Mouse (Mus musculus) liver, embryonic 14.5 days (tissue): ENCODE measurements around the gene Itgb1bp1. TPM values are rescaled to one million over a fixed set of nuclear protein-coding genes. Genes with fewer than 3 reads are reported as not detected.

ENCODE experiments used
- ATAC-seq: fragments of 200-750 bp; cut with Nextera tagmentation; 2 replicates; pipeline ENCODE4 v1.8.0; 2017; ENCODE audit warnings: moderate number of reproducible peaks, mild to moderate bottlenecking, moderate library complexity; ENCODE audit not compliant: insufficient read depth
- DNase-seq, 3 experiments: peaks; one replicate each; pipeline ENCODE4 v3.0.0-alpha.2; 2012 to 2013; ENCODE audit warnings: low read depth in 3 of 3, low spot score in 3 of 3
- H3K27ac ChIP-seq: fragments of 300-500 bp; sonication (generic); 2 replicates; pipeline ENCODE4 v1.5.1; 2014; ENCODE audit warnings: moderate library complexity, mild to moderate bottlenecking, control low read depth, inconsistent platforms
- H3K27me3 ChIP-seq: fragments of 300-500 bp; sonication (generic); 2 replicates; pipeline ENCODE4 v1.6.1; 2014; ENCODE audit warnings: mild to moderate bottlenecking, low read length, moderate library complexity; ENCODE audit not compliant: control insufficient read depth, insufficient read depth
- H3K36me3 ChIP-seq: fragments of 300-500 bp; sonication (generic); replicated peaks from 2 replicates; pipeline ENCODE4 v1.6.1; 2014; ENCODE audit warnings: low read depth; ENCODE audit not compliant: control insufficient read depth, insufficient read depth
- H3K4me1 ChIP-seq, 2 experiments: fragments of 200-500 bp in 1 of 2; fragments of 300-500 bp in 1 of 2; sonication (generic) in 1 of 2; replicated peaks; 2 replicates each; pipeline ENCODE4 v1.6.1; 2012 to 2014; ENCODE audit warnings: antibody characterized with exemption in 1 of 2, inconsistent platforms in 1 of 2, low read length in 1 of 2; ENCODE audit not compliant: control insufficient read depth in 2 of 2, insufficient read depth in 2 of 2
- H3K4me2 ChIP-seq: fragments of 300-500 bp; sonication (generic); 2 replicates; pipeline ENCODE4 v1.6.1; 2014; ENCODE audit warnings: low read depth, mild to moderate bottlenecking, control low read depth, moderate library complexity
- H3K4me3 ChIP-seq, 2 experiments: fragments of 200-500 bp in 1 of 2; fragments of 300-500 bp in 1 of 2; sonication (generic) in 1 of 2; 2 replicates each; pipeline ENCODE4 v1.5.1; 2012 to 2014; ENCODE audit warnings: low read depth in 2 of 2, low read length in 2 of 2, mild to moderate bottlenecking in 2 of 2, control low read depth in 1 of 2, inconsistent platforms in 1 of 2, moderate library complexity in 1 of 2; ENCODE audit not compliant: insufficient read depth in 1 of 2
- H3K9ac ChIP-seq: fragments of 300-500 bp; sonication (generic); replicated peaks from 2 replicates; pipeline ENCODE4 v1.6.1; 2014; ENCODE audit warnings: mild to moderate bottlenecking, control low read depth, moderate library complexity
- H3K9me3 ChIP-seq: fragments of 300-500 bp; sonication (generic); 2 replicates; pipeline ENCODE4 v1.6.1; 2016; ENCODE audit warnings: low read length, mixed read lengths; ENCODE audit not compliant: control insufficient read depth
- CTCF ChIP-seq: IDR thresholded peaks from 2 replicates; pipeline ENCODE4 v1.5.1; 2016; ENCODE audit warnings: antibody characterized with exemption, low read depth, control low read depth
- EP300 ChIP-seq: IDR thresholded peaks from 2 replicates; pipeline ENCODE4 v1.6.1; 2016; ENCODE audit warnings: antibody characterized with exemption, low read depth
- WGBS: fragments of 180-500 bp; shearing (Covaris S2); extraction: QIAGEN DNeasy Blood & Tissue Kit; methylation state at CpG from one replicate; pipeline ENCODE4 v1.1.7; 2014; ENCODE audit not compliant: insufficient replicate concordance; 5-methylcytosine and 5-hydroxymethylcytosine counted together
- polyA plus RNA-seq, 2 experiments: library from polyadenylated mRNA; depleted of rRNA in 1 of 2; stranded (reverse) in 1 of 2; unstranded in 1 of 2; fragments of >200 nt; fragmentation: Nextera tagmentation in 1 of 2; extraction: Ambion mirVana in 1 of 2; gene quantifications; 2 replicates each; pipeline versions ENCODE4 v1.2.1 to v1.2.3; 2012 to 2014

Gene Itgb1bp1
- polyA plus RNA-seq, 2 experiments, result 10.8 to 22.6 TPM

DNA sequence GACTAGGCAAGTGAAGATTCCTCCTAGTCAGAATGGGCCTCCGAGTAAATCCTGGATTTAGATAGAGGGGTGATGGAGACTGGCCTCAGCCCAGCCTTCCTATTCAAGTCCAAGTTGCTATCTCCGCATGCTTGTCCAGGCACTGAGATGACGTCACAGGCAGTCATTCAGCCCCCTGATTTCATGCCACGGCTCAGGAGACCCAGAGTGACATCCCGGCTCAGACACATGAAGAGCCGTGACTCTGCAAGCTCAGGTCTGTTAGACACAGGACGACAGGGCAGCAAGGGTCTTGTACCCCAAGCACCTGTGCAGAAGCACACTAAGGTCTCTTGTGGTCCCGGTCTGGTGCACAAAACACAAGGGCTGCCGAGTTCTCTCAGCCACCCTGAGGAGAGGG, 36.8 kb upstream of the Itgb1bp1 start:
- no peaks in the 10 kb centered on the region for H3K27me3 ChIP-seq
- TF ChIP-seq EP300 (no peak), CTCF (no peak)
- ATAC-seq (no peak), DNase-seq (no peak)
- peaks cover 27% of the 10 kb centered on the region for H3K36me3 ChIP-seq
- 75% methylated on average over 9 of the region's 9 CpGs for WGBS
- no peak overlapping the region for H3K4me2 ChIP-seq
- H3K9ac ChIP-seq, result no peak overlapping the region
- H3K9me3 ChIP-seq, result no peaks in the 10 kb centered on the region
- H3K4me3 ChIP-seq, result no peak overlapping the region
- no peak overlapping the region for H3K27ac ChIP-seq
- no peaks in the 10 kb centered on the region for H3K4me1 ChIP-seq

GRCm38 (mm10) chr12:21322296-21322695, 36.2 kb upstream of the Itgb1bp1 start:
- H3K4me3 ChIP-seq, result no peak overlapping the region
- H3K27ac ChIP-seq, result no peak overlapping the region
- DNase-seq, result no peak
- 80% methylated on average over 4 of the region's 4 CpGs for WGBS
- H3K9ac ChIP-seq, result no peak overlapping the region
- H3K27me3 ChIP-seq, result no peaks in the 10 kb centered on the region
- H3K9me3 ChIP-seq, result no peaks in the 10 kb centered on the region
- TF ChIP-seq EP300 (no peak), CTCF (no peak)
- H3K4me1 ChIP-seq, result peaks cover 0 to 3% of the 10 kb centered on the region in 2 experiments; a peak in 2 of 4 replicates
- no peak for ATAC-seq
- no peak overlapping the region for H3K4me2 ChIP-seq
- peaks cover 22% of the 10 kb centered on the region for H3K36me3 ChIP-seq

GRCm38 (mm10) chr12:21321170-21321569, 35.1 kb upstream of the Itgb1bp1 start:
- H3K36me3 ChIP-seq, result peaks cover 18% of the 10 kb centered on the region
- no peak for TF ChIP-seq CTCF
- TF ChIP-seq EP300, result no peak
- peaks cover 7 to 9% of the 10 kb centered on the region in 2 experiments for H3K4me1 ChIP-seq
- 74% methylated on average over 9 of the region's 9 CpGs for WGBS
- no peaks in the 10 kb centered on the region for H3K27me3 ChIP-seq
- no peak overlapping the region for H3K4me2 ChIP-seq
- no peak for ATAC-seq
- no peak for DNase-seq
- H3K27ac ChIP-seq, result no peak overlapping the region
- no peak overlapping the region for H3K4me3 ChIP-seq
- no peak overlapping the region for H3K9ac ChIP-seq
- H3K9me3 ChIP-seq, result no peaks in the 10 kb centered on the region

GRCm38 (mm10) chr12:21320317-21320716, 34.2 kb upstream of the Itgb1bp1 start:
- TF ChIP-seq CTCF, result no peak
- no peak for TF ChIP-seq EP300
- Histone ChIP-seq H3K9ac (no peak overlapping the region), H3K4me3 (no peak overlapping the region), H3K9me3 (no peaks in the 10 kb centered on the region), H3K27me3 (no peaks in the 10 kb centered on the region), H3K4me2 (no peak overlapping the region), H3K4me1 (peaks cover 7 to 12% of the 10 kb centered on the region in 2 experiments), H3K27ac (no peak overlapping the region), H3K36me3 (peaks cover 13% of the 10 kb centered on the region)
- no peak for ATAC-seq
- no peak for DNase-seq
- whole genome bisulfite sequencing, result 75% methylated on average over 4 of the region's 4 CpGs

- 71% methylated on average over 12 of the region's 12 CpGs for WGBS
Measured at GRCm38 (mm10) chr12:21318143-21318895, 32.2 kb upstream of the Itgb1bp1 start.

More at GRCm38 (mm10) chr12:21318143-21318895, 32.2 kb upstream of the Itgb1bp1 start:
- Histone ChIP-seq H3K9me3 (no peaks in the 10 kb centered on the region), H3K27ac (no peak overlapping the region), H3K9ac (no peak overlapping the region), H3K27me3 (no peaks in the 10 kb centered on the region), H3K36me3 (peaks cover 8% of the 10 kb centered on the region; the same call in 1 of the 2 replicates), H3K4me2 (no peak overlapping the region), H3K4me3 (no peak overlapping the region), H3K4me1 (peaks cover 7 to 12% of the 10 kb centered on the region in 2 experiments)
- peak; percentile 87 for TF ChIP-seq CTCF
- TF ChIP-seq EP300, result no peak
- peak; percentile 47 to 50 (median 49) for DNase-seq
- ATAC-seq, result no peak
